Mouse (Mus musculus) embryo, embryonic 11.5 days (tissue): Measurements from ENCODE around the gene Copz1.

Experiments used
- DNase-seq: peaks from one replicate; pipeline ENCODE4 v3.0.0-alpha.2; 2012; ENCODE audit warnings: low read depth, low spot score

Copz1 gene

GRCm38 (mm10) chr15:103292673-103293345 lies 20.3 kb downstream of the Copz1 start:
- no peak for DNase-seq

GRCm38 (mm10) chr15:103293375-103293774 lies 20.9 kb downstream of the Copz1 start:
- no peak for DNase-seq

GRCm38 (mm10) chr15:103294649-103295048 lies 22.1 kb downstream of the Copz1 start:
- DNase-seq = no peak

- DNase-seq = peak; percentile 59
Measured at GRCm38 (mm10) chr15:103295851-103296250, 23.3 kb downstream of the Copz1 start.

- no peak for DNase-seq
Measured at GRCm38 (mm10) chr15:103297313-103297712, 24.8 kb downstream of the Copz1 start.

- DNase-seq = no peak
Measured at GRCm38 (mm10) chr15:103298026-103298425, 25.5 kb downstream of the Copz1 start.

GRCm38 (mm10) chr15:103298861-103299616 lies 26.5 kb downstream of the Copz1 start:
- no peak for DNase-seq

- DNase-seq = no peak
Measured at GRCm38 (mm10) chr15:103299644-103300043, 27.1 kb downstream of the Copz1 start.

GRCm38 (mm10) chr15:103300067-103300471 lies 27.6 kb downstream of the Copz1 start:
- DNase-seq = peak; percentile 69

- no peak for DNase-seq
Measured at GRCm38 (mm10) chr15:103300560-103300959, 28.0 kb downstream of the Copz1 start.

GRCm38 (mm10) chr15:103301046-103301445 lies 28.5 kb downstream of the Copz1 start:
- DNase-seq = peak; percentile 83

GRCm38 (mm10) chr15:103301547-103302340 lies 29.2 kb downstream of the Copz1 start:
- DNase-seq = no peak

GRCm38 (mm10) chr15:103302341-103303021 lies 30.0 kb downstream of the Copz1 start:
- peak; percentile 67 for DNase-seq

GRCm38 (mm10) chr15:103303916-103304615 lies 31.6 kb downstream of the Copz1 start:
- DNase-seq = peak; percentile 62

- no peak for DNase-seq
Measured at GRCm38 (mm10) chr15:103304616-103304969, 32.1 kb downstream of the Copz1 start.

- DNase-seq = peak; percentile 99
Measured at GRCm38 (mm10) chr15:103305070-103305678, 32.7 kb downstream of the Copz1 start.

GRCm38 (mm10) chr15:103305792-103306645 lies 33.5 kb downstream of the Copz1 start:
- no peak for DNase-seq

- DNase-seq = no peak
Measured at GRCm38 (mm10) chr15:103307125-103307524, 34.6 kb downstream of the Copz1 start.

- no peak for DNase-seq
Measured at GRCm38 (mm10) chr15:103308056-103308875, 35.8 kb downstream of the Copz1 start.
